Mouse (Mus musculus) ES-Bruce4 (cell line): ENCODE measurements around the gene Grk6.

Source experiments
- CTCF ChIP-seq: IDR thresholded peaks from one replicate; pipeline ENCODE4 v1.8.1; 2011; ENCODE audit warnings: low read depth, low read length
- EP300 ChIP-seq: IDR thresholded peaks from 2 replicates; pipeline ENCODE4 v1.6.1; 2011; ENCODE audit warnings: low read depth, low read length; ENCODE audit not compliant: insufficient read depth
- POLR2A ChIP-seq: IDR thresholded peaks from one replicate; pipeline ENCODE4 v1.8.1; 2011; ENCODE audit warnings: low read length; ENCODE audit not compliant: insufficient read depth

GRCm38 (mm10) chr13:55510332-55510667 lies 65.4 kb downstream of the Grk6 start:
- 0 out of 2 replicates have a peak, but pooled peaks have one; percentile 20 for TF ChIP-seq EP300
- no peak for TF ChIP-seq POLR2A
- no peak for TF ChIP-seq CTCF
